8 mouse cellular contexts compared by ENCODE assay signal in genomic region chr10:127226318-127226895, GRCm38 (mm10). TPM values are rescaled to one million over a fixed set of nuclear protein-coding genes. Genes with fewer than 3 reads are reported as not detected.
DNase-seq lines count a peak whose midpoint lies in the region; ATAC-seq and TF ChIP-seq lines count a peak whose summit lies in the region.

No protein-coding gene starts in this region.

- H3K4me3 ChIP-seq in kidney, embryonic 14.5 days (ENCODE audit: low read length), result no peak overlapping the region
- no peak overlapping the region for H3K4me3 ChIP-seq in liver, embryonic 14.5 days (ENCODE audit: insufficient read depth in 1 of 2, low read depth in 2 of 2, low read length in 2 of 2)

- no peaks in the 10 kb centered on the region for H3K4me1 ChIP-seq in kidney, embryonic 14.5 days (ENCODE audit: control insufficient read depth, insufficient read depth, low read length)
- no peaks in the 10 kb centered on the region; a peak in 1 of 4 replicates for H3K4me1 ChIP-seq in liver, embryonic 14.5 days (replicated peaks; ENCODE audit: control insufficient read depth in 2 of 2, insufficient read depth in 2 of 2, low read length in 1 of 2)

- H3K27me3 ChIP-seq in kidney, embryonic 14.5 days (ENCODE audit: control insufficient read depth, insufficient read depth, low read length), result no peaks in the 10 kb centered on the region; the same call in 1 of the 2 replicates
- no peaks in the 10 kb centered on the region; the same call in 1 of the 2 replicates for H3K27me3 ChIP-seq in liver, embryonic 14.5 days (ENCODE audit: control insufficient read depth, insufficient read depth, low read length)

- DNase-seq in adrenal gland, adult (ENCODE audit: inconsistent age in 2 of 2, low spot score in 1 of 2), result peak; percentile 55 to 83
- DNase-seq in adrenal gland, postnatal 4 days (ENCODE audit: low spot score in 2 of 2), result no peak
- peak; percentile 35 for DNase-seq in kidney, adult 11 months
- peak; percentile 73 for DNase-seq in adrenal gland, postnatal 14 days
- DNase-seq in liver, embryonic 14.5 days (ENCODE audit: low read depth in 3 of 3, low spot score in 3 of 3), result no peak
- no peak for DNase-seq in heart, adult 9 months (ENCODE audit: low spot score in 2 of 2)
- no peak for DNase-seq in layer of hippocampus, adult 9-10 months (ENCODE audit: low spot score)

- no peak overlapping the region for H3K4me2 ChIP-seq in kidney, embryonic 14.5 days (replicated peaks; ENCODE audit: low read depth, low read length)
- H3K4me2 ChIP-seq in liver, embryonic 14.5 days (ENCODE audit: low read depth), result no peak overlapping the region

- H3K36me3 ChIP-seq in kidney, embryonic 14.5 days (ENCODE audit: control insufficient read depth, insufficient read depth, low read length), result no peaks in the 10 kb centered on the region
- H3K36me3 ChIP-seq in liver, embryonic 14.5 days (replicated peaks; ENCODE audit: control insufficient read depth, insufficient read depth, low read depth), result no peaks in the 10 kb centered on the region

- H3K9me3 ChIP-seq in kidney, embryonic 14.5 days (ENCODE audit: control insufficient read depth, low read length), result no peaks in the 10 kb centered on the region
- H3K9me3 ChIP-seq in liver, embryonic 14.5 days (ENCODE audit: control insufficient read depth, low read length), result no peaks in the 10 kb centered on the region

- H3K9ac ChIP-seq in kidney, embryonic 14.5 days (ENCODE audit: low read depth, low read length), result no peak overlapping the region
- no peak overlapping the region for H3K9ac ChIP-seq in liver, embryonic 14.5 days (replicated peaks)

- peak; percentile 67 for TF ChIP-seq CTCF in liver, embryonic 14.5 days (IDR thresholded peaks at IDR 0.05; ENCODE audit: low read depth)

- no peak for ATAC-seq in kidney, embryonic 14.5 days (ENCODE audit: low FRiP score, low TSS enrichment)
- ATAC-seq in liver, embryonic 14.5 days (ENCODE audit: insufficient read depth), result no peak

- 60% methylated on average over 8 of the region's 8 CpGs for WGBS in kidney, embryonic 14.5 days
- WGBS in liver, embryonic 14.5 days (ENCODE audit: insufficient replicate concordance), result 53% methylated on average over 8 of the region's 8 CpGs

- TF ChIP-seq EP300 in liver, embryonic 14.5 days (IDR thresholded peaks at IDR 0.05; ENCODE audit: low read depth), result no peak

- no peak overlapping the region for H3K27ac ChIP-seq in kidney, embryonic 14.5 days (ENCODE audit: low read depth, low read length)
- no peak overlapping the region for H3K27ac ChIP-seq in liver, embryonic 14.5 days

RNA-seq across cellular contexts. Expression of gene Pip4k2c, which starts 15.0 kb away (rescaled TPM):
- total RNA-seq in adrenal gland, postnatal 4 days (2021), result 10 to 100 TPM; 37.5 to 39.8 TPM
- 19.2 and 31.0 TPM in 2 replicates for polyA plus RNA-seq in kidney, embryonic 14.5 days (2014; fragmentation: Nextera tagmentation; extraction: Ambion mirVana)
- 28.5 and 29.2 TPM in 2 replicates for total RNA-seq in adrenal gland, postnatal 14 days (2021)
- 28.2 and 31.2 TPM in 2 replicates for polyA plus RNA-seq in liver, embryonic 14.5 days (2012; rRNA removed)
- polyA plus RNA-seq in liver, embryonic 14.5 days (2014; fragmentation: Nextera tagmentation; extraction: Ambion mirVana), result 25.7 and 31.1 TPM in 2 replicates

RNA-seq across cellular contexts. Expression of gene Dtx3, which starts 30.9 kb away (rescaled TPM):
- total RNA-seq in adrenal gland, postnatal 4 days (2021), result 100 to 1,000 TPM; 111 to 126 TPM
- 107 and 117 TPM in 2 replicates for polyA plus RNA-seq in kidney, embryonic 14.5 days (2014; fragmentation: Nextera tagmentation; extraction: Ambion mirVana)
- 60.7 and 66.5 TPM in 2 replicates for total RNA-seq in adrenal gland, postnatal 14 days (2021)
- 35.9 and 38.6 TPM in 2 replicates for polyA plus RNA-seq in liver, embryonic 14.5 days (2012; rRNA removed)
- 11.2 and 15.0 TPM in 2 replicates for polyA plus RNA-seq in liver, embryonic 14.5 days (2014; fragmentation: Nextera tagmentation; extraction: Ambion mirVana)

RNA-seq across cellular contexts. Expression of gene Arhgef25, which starts 36.5 kb away (rescaled TPM):
- total RNA-seq in adrenal gland, postnatal 4 days (2021), result 10 to 100 TPM; 34.7 to 45.3 TPM
- 31.0 and 32.9 TPM in 2 replicates for polyA plus RNA-seq in kidney, embryonic 14.5 days (2014; fragmentation: Nextera tagmentation; extraction: Ambion mirVana)
- total RNA-seq in adrenal gland, postnatal 14 days (2021), result 22.3 and 28.5 TPM in 2 replicates
- 6.9 and 7.7 TPM in 2 replicates for polyA plus RNA-seq in liver, embryonic 14.5 days (2012; rRNA removed)
- 3.4 and 4.8 TPM in 2 replicates for polyA plus RNA-seq in liver, embryonic 14.5 days (2014; fragmentation: Nextera tagmentation; extraction: Ambion mirVana)

RNA-seq across cellular contexts. Expression of gene Kif5a, which starts 36.7 kb away (rescaled TPM):
- total RNA-seq in adrenal gland, postnatal 4 days (2021), result 10 to 100 TPM; 23.5 to 28.4 TPM
- polyA plus RNA-seq in kidney, embryonic 14.5 days (2014; fragmentation: Nextera tagmentation; extraction: Ambion mirVana), result 0.37 and 0.57 TPM in 2 replicates
- total RNA-seq in adrenal gland, postnatal 14 days (2021), result 7.6 and 11.5 TPM in 2 replicates
- polyA plus RNA-seq in liver, embryonic 14.5 days (2012; rRNA removed), result 0.11 and 0.19 TPM in 2 replicates
- 0.01 and 0.03 TPM in 2 replicates for polyA plus RNA-seq in liver, embryonic 14.5 days (2014; fragmentation: Nextera tagmentation; extraction: Ambion mirVana)

RNA-seq across cellular contexts. Expression of gene Dctn2, which starts 39.8 kb away (rescaled TPM):
- total RNA-seq in adrenal gland, postnatal 4 days (2021), result 100 to 1,000 TPM; 191 to 198 TPM
- polyA plus RNA-seq in kidney, embryonic 14.5 days (2014; fragmentation: Nextera tagmentation; extraction: Ambion mirVana), result 164 and 173 TPM in 2 replicates
- 142 and 153 TPM in 2 replicates for total RNA-seq in adrenal gland, postnatal 14 days (2021)
- 53.8 and 58.7 TPM in 2 replicates for polyA plus RNA-seq in liver, embryonic 14.5 days (2012; rRNA removed)
- 59.2 and 64.7 TPM in 2 replicates for polyA plus RNA-seq in liver, embryonic 14.5 days (2014; fragmentation: Nextera tagmentation; extraction: Ambion mirVana)

Comparison
In these comparisons a context has a peak if more than half of its experiments do, and no peak if none do; other contexts are left out.
1. DNase-seq: peak in adrenal gland, adult (2 of 2), kidney, adult 11 months (single experiment) and adrenal gland, postnatal 14 days (single experiment); none in adrenal gland, postnatal 4 days (0 of 2), liver, embryonic 14.5 days (0 of 3), heart, adult 9 months (0 of 2) and layer of hippocampus, adult 9-10 months (single experiment).